Mouse (Mus musculus) frontal cortex, postnatal 25 days (tissue): ENCODE data around the gene Zfp628.

ENCODE experiments used
- DNase-seq, 2 experiments: peaks; one replicate each; pipeline ENCODE4 v3.0.0; 2022; ENCODE audit warnings: low spot score in 2 of 2

Gene Zfp628

GRCm38 (mm10) chr7:4918681-4919080, 3.7 kb downstream of the Zfp628 start:
- no peak for DNase-seq

GRCm38 (mm10) chr7:4919096-4919495, 4.1 kb downstream of the Zfp628 start:
- no peak for DNase-seq

- no peak for DNase-seq
Observed at GRCm38 (mm10) chr7:4919971-4920370, 5.0 kb downstream of the Zfp628 start.

GRCm38 (mm10) chr7:4920496-4920895, 5.5 kb downstream of the Zfp628 start:
- no peak for DNase-seq

- no peak for DNase-seq
Observed at GRCm38 (mm10) chr7:4920976-4921823, 6.2 kb downstream of the Zfp628 start.

GRCm38 (mm10) chr7:4921824-4922482, 6.9 kb downstream of the Zfp628 start, which contains the start of gene Nat14:
TSS of gene Nat14 (plus strand) at chr7:4922028.
- no peak for DNase-seq

GRCm38 (mm10) chr7:4922508-4922907, 7.5 kb downstream of the Zfp628 start:
- peak; percentile 77 to 80 for DNase-seq

GRCm38 (mm10) chr7:4922931-4923565, 8.0 kb downstream of the Zfp628 start:
- peak; percentile 65 to 67 for DNase-seq

- DNase-seq: no peak
Observed at GRCm38 (mm10) chr7:4923586-4924364, 8.8 kb downstream of the Zfp628 start.

GRCm38 (mm10) chr7:4924483-4924882, 9.5 kb downstream of the Zfp628 start:
- no peak for DNase-seq

- DNase-seq: no peak
Observed at GRCm38 (mm10) chr7:4924891-4925301, 9.9 kb downstream of the Zfp628 start.

- no peak for DNase-seq
Observed at GRCm38 (mm10) chr7:4925441-4926381, 10.7 kb downstream of the Zfp628 start, which contains the start of gene Ssc5d. TSS of gene Ssc5d (plus strand) at chr7:4925785.

GRCm38 (mm10) chr7:4926849-4927248, 11.8 kb downstream of the Zfp628 start:
- DNase-seq: no peak

- no peak for DNase-seq
Observed at GRCm38 (mm10) chr7:4927711-4928110, 12.7 kb downstream of the Zfp628 start.

- no peak for DNase-seq
Observed at GRCm38 (mm10) chr7:4928323-4928722, 13.3 kb downstream of the Zfp628 start.

- DNase-seq: no peak
Observed at GRCm38 (mm10) chr7:4933103-4933502, 18.1 kb downstream of the Zfp628 start.

GRCm38 (mm10) chr7:4934160-4934914, 19.3 kb downstream of the Zfp628 start:
- no peak for DNase-seq

GRCm38 (mm10) chr7:4936832-4937231, 21.8 kb downstream of the Zfp628 start:
- DNase-seq: no peak

GRCm38 (mm10) chr7:4937392-4937791, 22.4 kb downstream of the Zfp628 start:
- no peak for DNase-seq

GRCm38 (mm10) chr7:4938456-4938855, 23.4 kb downstream of the Zfp628 start:
- DNase-seq: peak in 1 of 2 experiments; percentile 41
